Mouse (Mus musculus) megakaryocyte-erythroid progenitor cell, adult 5-6 weeks (primary cell): ENCODE data around the gene Osgin1. TPM values are rescaled to one million over a fixed set of nuclear protein-coding genes. Genes with fewer than 3 reads are reported as not detected.

Source experiments
- ATAC-seq: replicated peaks from 2 replicates; pipeline ENCODE4 v1.8.0; 2016; ENCODE audit warnings: mild to moderate bottlenecking, inconsistent platforms; ENCODE audit not compliant: severe bottlenecking, poor library complexity, low FRiP score, low TSS enrichment
- total RNA-seq, 2 experiments: library from RNA; stranded (forward) in 1 of 2; stranded (reverse) in 1 of 2; fragments of 200-1000, 215-1000 nt in 1 of 2; fragments of >200 nt in 1 of 2; fragmentation: Nextera tagmentation in 1 of 2; gene quantifications; 2 replicates each; pipeline ENCODE4 v1.2.3; 2014 to 2017

Gene Osgin1
- total RNA-seq, 2 experiments from 2014 or later: not detected

GRCm38 (mm10) chr8:119422123-119422711 is 11.7 kb upstream of the Osgin1 start:
- ATAC-seq: no peak

GRCm38 (mm10) chr8:119423631-119424141 is 10.2 kb upstream of the Osgin1 start:
- ATAC-seq: 0 out of 2 replicates have a peak, but pooled peaks have one; percentile 19

- no peak for ATAC-seq
Observed at GRCm38 (mm10) chr8:119424199-119424733, 9.7 kb upstream of the Osgin1 start.

GRCm38 (mm10) chr8:119424740-119425139 is 9.2 kb upstream of the Osgin1 start:
- no peak for ATAC-seq

GRCm38 (mm10) chr8:119425533-119425932 is 8.4 kb upstream of the Osgin1 start:
- peak; percentile 66 for ATAC-seq

- ATAC-seq: no peak
Observed at GRCm38 (mm10) chr8:119426069-119426735, 7.7 kb upstream of the Osgin1 start.

- ATAC-seq: no peak
Observed at GRCm38 (mm10) chr8:119427634-119428349, 6.1 kb upstream of the Osgin1 start.

GRCm38 (mm10) chr8:119428350-119428740 is 5.6 kb upstream of the Osgin1 start:
- no peak for ATAC-seq

- no peak for ATAC-seq
Observed at GRCm38 (mm10) chr8:119428766-119429327, 5.1 kb upstream of the Osgin1 start.

GRCm38 (mm10) chr8:119429552-119429951 is 4.4 kb upstream of the Osgin1 start:
- no peak for ATAC-seq

GRCm38 (mm10) chr8:119430250-119430649 is 3.7 kb upstream of the Osgin1 start:
- no peak for ATAC-seq

GRCm38 (mm10) chr8:119430690-119431089 is 3.2 kb upstream of the Osgin1 start:
- no peak for ATAC-seq

- no peak for ATAC-seq
Observed at GRCm38 (mm10) chr8:119432372-119432771, 1.6 kb upstream of the Osgin1 start.

- no peak for ATAC-seq
Observed at GRCm38 (mm10) chr8:119434569-119434968, 645 bp downstream of the Osgin1 start.

- ATAC-seq: no peak
Observed at GRCm38 (mm10) chr8:119435527-119435926, 1.6 kb downstream of the Osgin1 start.

GRCm38 (mm10) chr8:119436331-119436730 is 2.4 kb downstream of the Osgin1 start:
- ATAC-seq: no peak

- ATAC-seq: peak; percentile 48
Observed at GRCm38 (mm10) chr8:119436933-119437332, 3.0 kb downstream of the Osgin1 start.

GRCm38 (mm10) chr8:119437506-119437905 is 3.6 kb downstream of the Osgin1 start:
- ATAC-seq: no peak

- ATAC-seq: no peak
Observed at GRCm38 (mm10) chr8:119438876-119439275, 5.0 kb downstream of the Osgin1 start.

GRCm38 (mm10) chr8:119439424-119439823 is 5.5 kb downstream of the Osgin1 start:
- no peak for ATAC-seq
